ENCODE assay signal across 23 mouse cellular contexts in genomic region chr2:138555106-138555862, GRCm38 (mm10).
DNase-seq lines count a peak whose midpoint lies in the region; ATAC-seq and TF ChIP-seq lines count a peak whose summit lies in the region.
"Had no signal": no experiment of that assay in that cellular context is flagged by ENCODE, and none has a peak within 500 bp of the region (broad histone marks: within the 10 kb centered on the region; RNA-seq: fewer than 3 reads in every experiment).

No protein-coding gene starts in this region.

- no peak for TF ChIP-seq CTCF in intestine, postnatal 0 days (IDR thresholded peaks at IDR 0.05; ENCODE audit: low read depth)

- no peak overlapping the region for H3K4me3 ChIP-seq in midbrain, embryonic 14.5 days (replicated peaks; ENCODE audit: low read depth, low read length)
- no peak overlapping the region for H3K4me3 ChIP-seq in intestine, postnatal 0 days (ENCODE audit: low read depth, low read length)
- H3K4me3 ChIP-seq: embryonic facial prominence, embryonic 12.5 days; forebrain, embryonic 15.5 days; gastrocnemius, adult 2 months; layer of hippocampus, adult 2 months; limb, embryonic 12.5 days; liver, embryonic 15.5 days; stomach, embryonic 15.5 days had no signal

- no peaks in the 10 kb centered on the region for H3K27me3 ChIP-seq in midbrain, embryonic 14.5 days (ENCODE audit: control insufficient read depth, insufficient read depth, low read length)
- no peaks in the 10 kb centered on the region for H3K27me3 ChIP-seq in intestine, postnatal 0 days (replicated peaks; ENCODE audit: control insufficient read depth, insufficient read depth, low read length)
- H3K27me3 ChIP-seq: embryonic facial prominence, embryonic 12.5 days; forebrain, embryonic 15.5 days; limb, embryonic 12.5 days; liver, embryonic 15.5 days; Patski; stomach, embryonic 15.5 days had no signal

- H3K36me3 ChIP-seq in midbrain, embryonic 14.5 days (ENCODE audit: control insufficient read depth, insufficient read depth, low read length), result no peaks in the 10 kb centered on the region
- no peaks in the 10 kb centered on the region for H3K36me3 ChIP-seq in intestine, postnatal 0 days (ENCODE audit: control insufficient read depth, insufficient read depth)
- H3K36me3 ChIP-seq: embryonic facial prominence, embryonic 12.5 days; forebrain, embryonic 15.5 days; limb, embryonic 12.5 days; liver, embryonic 15.5 days; stomach, embryonic 15.5 days had no signal

- DNase-seq in layer of hippocampus, adult 9-11 months, result peak; percentile 44
- DNase-seq in layer of hippocampus, postnatal 25 days (ENCODE audit: extremely low spot score in 1 of 2, low spot score in 1 of 2), result no peak
- peak; percentile 52 to 55 for DNase-seq in kidney, adult 8-10 months
- DNase-seq in kidney, postnatal 36 days, result peak; percentile 53 to 56
- DNase-seq in heart, adult 9 months (ENCODE audit: low spot score in 2 of 2), result no peak
- DNase-seq in midbrain, embryonic 14.5 days, result no peak
- DNase-seq: adrenal gland, postnatal 14 days; cerebellum, adult 8-10 months; gastrocnemius, adult 2 months; heart, adult 11 months; heart, postnatal 4 days; lung, postnatal 10 days had no signal

- H3K4me1 ChIP-seq in midbrain, embryonic 14.5 days (ENCODE audit: control insufficient read depth, insufficient read depth, low read length), result no peaks in the 10 kb centered on the region
- no peaks in the 10 kb centered on the region for H3K4me1 ChIP-seq in intestine, postnatal 0 days (replicated peaks; ENCODE audit: control insufficient read depth, insufficient read depth, low read length)
- H3K4me1 ChIP-seq: embryonic facial prominence, embryonic 12.5 days; limb, embryonic 12.5 days; liver, embryonic 15.5 days; stomach, embryonic 15.5 days had no signal

- no peak overlapping the region for H3K27ac ChIP-seq in midbrain, embryonic 14.5 days (replicated peaks; ENCODE audit: low read depth, low read length)
- no peak overlapping the region for H3K27ac ChIP-seq in intestine, postnatal 0 days (ENCODE audit: low read depth, low read length)
- H3K27ac ChIP-seq: embryonic facial prominence, embryonic 12.5 days; forebrain, embryonic 15.5 days; gastrocnemius, adult 2 months; hindbrain, postnatal 0 days; layer of hippocampus, adult 2 months; limb, embryonic 12.5 days; liver, embryonic 15.5 days; stomach, embryonic 15.5 days had no signal

- WGBS in midbrain, embryonic 14.5 days, result 86% methylated on average over 11 of the region's 11 CpGs
- WGBS in intestine, postnatal 0 days, result 66% methylated on average over 11 of the region's 11 CpGs

- no peak overlapping the region for H3K9ac ChIP-seq in midbrain, embryonic 14.5 days (replicated peaks; ENCODE audit: low read length)
- H3K9ac ChIP-seq in intestine, postnatal 0 days (ENCODE audit: low read depth, low read length), result no peak overlapping the region
- H3K9ac ChIP-seq: embryonic facial prominence, embryonic 12.5 days; forebrain, embryonic 15.5 days; limb, embryonic 12.5 days; liver, embryonic 15.5 days; stomach, embryonic 15.5 days had no signal

- ATAC-seq in frontal cortex, adult (ENCODE audit: low TSS enrichment), result 0 out of 2 replicates have a peak, but pooled peaks have one; percentile 19
- no peak for ATAC-seq in midbrain, embryonic 14.5 days (ENCODE audit: low FRiP score, low TSS enrichment)
- ATAC-seq in intestine, postnatal 0 days, result no peak
- ATAC-seq: activated CD4-positive, CD25-positive, alpha-beta regulatory T cell, adult 4 months; forebrain, embryonic 15.5 days; hindbrain, postnatal 0 days; Patski had no signal

- no peak overlapping the region for H3K4me2 ChIP-seq in midbrain, embryonic 14.5 days (ENCODE audit: low read length)
- no peak overlapping the region for H3K4me2 ChIP-seq in intestine, postnatal 0 days (replicated peaks; ENCODE audit: low read depth)
- H3K4me2 ChIP-seq: embryonic facial prominence, embryonic 12.5 days; forebrain, embryonic 15.5 days; limb, embryonic 12.5 days; liver, embryonic 15.5 days; stomach, embryonic 15.5 days had no signal

- no peaks in the 10 kb centered on the region for H3K9me3 ChIP-seq in midbrain, embryonic 14.5 days (ENCODE audit: control insufficient read depth, low read length)
- H3K9me3 ChIP-seq in intestine, postnatal 0 days (ENCODE audit: control insufficient read depth), result no peaks in the 10 kb centered on the region
- H3K9me3 ChIP-seq: embryonic facial prominence, embryonic 12.5 days; forebrain, embryonic 15.5 days; limb, embryonic 12.5 days; liver, embryonic 15.5 days; stomach, embryonic 15.5 days had no signal

Comparison
In these comparisons a context has a peak if more than half of its experiments do, and no peak if none do; other contexts are left out.
1. DNase-seq: peak in layer of hippocampus, adult 9-11 months (single experiment), kidney, adult 8-10 months (2 of 2) and kidney, postnatal 36 days (2 of 2); none in layer of hippocampus, postnatal 25 days (0 of 2), heart, adult 9 months (0 of 2) and midbrain, embryonic 14.5 days (single experiment).